Mouse (Mus musculus) bone marrow, adult 2 months (tissue): ENCODE data around the gene Cenpf. TPM values are rescaled to one million over a fixed set of nuclear protein-coding genes. Genes with fewer than 3 reads are reported as not detected.
"Not testable (repeated sequence)": the region's sequence is repeated elsewhere in the genome, so short reads cannot be mapped to it uniquely, and the experiment has no call there.

Source experiments
- H3K27ac ChIP-seq: fragments of 200-500 bp; 2 replicates; pipeline ENCODE4 v1.5.1; 2012; ENCODE audit warnings: low read depth, mild to moderate bottlenecking, control low read depth, inconsistent platforms, low read length; ENCODE audit not compliant: control insufficient read depth, poor library complexity, insufficient read depth
- H3K4me1 ChIP-seq: fragments of 200-500 bp; 2 replicates; pipeline ENCODE4 v1.6.1; 2011; ENCODE audit warnings: low read length; ENCODE audit not compliant: control insufficient read depth, insufficient read depth
- H3K4me3 ChIP-seq: fragments of 200-500 bp; replicated peaks from 2 replicates; pipeline ENCODE3; 2011; ENCODE audit warnings: mild to moderate bottlenecking, low read depth, low read length, control low read depth; ENCODE audit not compliant: control insufficient read depth
- CTCF ChIP-seq: fragments of 200-500 bp; IDR thresholded peaks from 2 replicates; pipeline ENCODE4 v1.5.1; 2011; ENCODE audit warnings: low read length, control low read depth; ENCODE audit not compliant: control insufficient read depth, insufficient read depth
- POLR2A ChIP-seq: fragments of 200-500 bp; IDR thresholded peaks from 2 replicates; pipeline ENCODE4 v1.6.1; 2011; ENCODE audit warnings: low read depth, mild to moderate bottlenecking, control low read depth, low read length, borderline replicate concordance; ENCODE audit not compliant: control insufficient read depth
- WGBS: fragments of 180-500 bp; shearing (Covaris S2); methylation state at CpG from one replicate; pipeline ENCODE4 v1.1.7; 2018; 5-methylcytosine and 5-hydroxymethylcytosine counted together
- polyA plus RNA-seq: library from polyadenylated mRNA; stranded (reverse); fragments of >200 nt; gene quantifications from 2 replicates; pipeline ENCODE4 v1.2.4, GENCODE M21; 2011; ENCODE audit warnings: low replicate concordance; ENCODE audit not compliant: missing spikeins, insufficient read depth, insufficient read length

The Cenpf gene
- polyA plus RNA-seq, 1 experiment = 28.7 TPM

GRCm38 (mm10) chr1:189703156-189703555 is 15.3 kb upstream of the Cenpf start:
- 38% methylated on average over 7 of the region's 7 CpGs for WGBS

GRCm38 (mm10) chr1:189700990-189701389 is 13.1 kb upstream of the Cenpf start:
- Histone ChIP-seq H3K4me3 (no peak overlapping the region), H3K4me1 (no peaks in the 10 kb centered on the region), H3K27ac (no peak overlapping the region)
- WGBS = under 1% methylated on average over 6 of the region's 6 CpGs
- TF ChIP-seq CTCF (peak; percentile 84), POLR2A (no peak)

More at GRCm38 (mm10) chr1:189703156-189703555, 15.3 kb upstream of the Cenpf start:
- Histone ChIP-seq H3K27ac (no peak overlapping the region), H3K4me3 (no peak overlapping the region), H3K4me1 (no peaks in the 10 kb centered on the region)
- TF ChIP-seq CTCF (peak; percentile 31; the same call in 1 of the 2 replicates), POLR2A (no peak)

DNA sequence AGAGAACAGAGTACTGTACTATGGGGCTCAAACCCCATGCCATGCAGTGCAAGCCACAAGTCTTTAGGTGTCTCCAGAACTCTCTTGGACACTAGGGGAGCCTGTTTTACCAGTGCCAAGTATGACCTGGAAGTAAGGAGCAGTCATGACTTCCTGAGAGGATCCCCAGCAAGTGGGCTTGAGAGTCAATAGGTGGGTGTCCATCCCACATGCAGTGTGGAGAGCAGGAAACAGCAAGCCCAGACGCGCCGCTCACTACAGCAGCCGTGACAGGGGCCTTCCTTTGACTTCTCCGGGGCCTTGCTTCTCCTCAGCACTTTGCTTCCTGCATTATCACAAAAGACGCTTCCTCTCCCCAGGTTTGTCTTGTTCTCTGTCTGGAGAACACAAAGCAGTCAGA is 12.3 kb upstream of the Cenpf start:
- H3K27ac ChIP-seq = no peak overlapping the region
- WGBS = 64% methylated on average over 6 of the region's 6 CpGs
- TF ChIP-seq POLR2A (no peak), CTCF (no peak)
- no peak overlapping the region for H3K4me3 ChIP-seq
- H3K4me1 ChIP-seq = no peaks in the 10 kb centered on the region

DNA sequence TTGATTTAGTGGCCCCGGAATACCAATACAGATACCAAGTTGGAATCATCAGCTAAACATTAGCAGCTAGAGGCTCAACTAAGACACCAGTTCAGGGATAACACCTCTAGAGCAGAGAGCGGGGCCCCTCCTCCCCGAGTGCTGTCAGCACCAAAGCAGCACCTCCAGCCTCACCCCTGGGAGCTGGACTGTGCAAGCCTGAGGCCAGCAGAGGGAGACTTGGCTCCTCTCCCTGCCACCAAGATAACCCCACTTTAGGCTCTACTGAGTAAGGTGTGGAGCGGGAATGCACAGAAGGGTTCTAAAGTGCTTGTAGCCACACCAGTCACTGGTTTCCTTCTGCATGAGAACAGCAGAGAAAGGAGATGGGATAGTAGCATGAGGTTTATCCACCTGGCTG is 10.5 kb upstream of the Cenpf start:
- WGBS = 79% methylated on average over 4 of the region's 4 CpGs
- H3K4me3 ChIP-seq = no peak overlapping the region
- no peak overlapping the region for H3K27ac ChIP-seq
- H3K4me1 ChIP-seq = no peaks in the 10 kb centered on the region; the same call in 1 of the 2 replicates
- no peak for TF ChIP-seq POLR2A
- no peak for TF ChIP-seq CTCF

DNA sequence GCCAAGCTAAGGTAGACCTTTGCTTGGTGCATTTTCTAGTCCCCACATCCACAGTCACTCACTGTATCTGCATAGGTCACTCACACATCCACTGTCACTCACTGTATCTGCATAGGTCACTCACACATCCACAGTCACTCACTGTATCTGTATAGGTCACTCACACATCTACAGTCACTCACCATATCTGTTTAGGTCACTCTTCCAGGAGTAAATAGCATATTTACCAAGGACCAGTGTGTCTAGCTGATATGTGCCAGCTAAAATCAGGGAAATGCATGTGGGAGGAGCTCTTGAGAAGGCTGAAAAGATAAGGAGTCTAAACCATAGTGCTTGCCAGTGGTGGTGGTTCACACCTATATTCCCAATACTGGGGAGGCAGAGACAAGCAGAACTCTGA is 7.4 kb upstream of the Cenpf start:
- TF ChIP-seq CTCF = no peak
- TF ChIP-seq POLR2A = no peak
- H3K4me3 ChIP-seq = no peak overlapping the region
- H3K27ac ChIP-seq = no peak overlapping the region
- H3K4me1 ChIP-seq = no peaks in the 10 kb centered on the region; the same call in 1 of the 2 replicates

DNA sequence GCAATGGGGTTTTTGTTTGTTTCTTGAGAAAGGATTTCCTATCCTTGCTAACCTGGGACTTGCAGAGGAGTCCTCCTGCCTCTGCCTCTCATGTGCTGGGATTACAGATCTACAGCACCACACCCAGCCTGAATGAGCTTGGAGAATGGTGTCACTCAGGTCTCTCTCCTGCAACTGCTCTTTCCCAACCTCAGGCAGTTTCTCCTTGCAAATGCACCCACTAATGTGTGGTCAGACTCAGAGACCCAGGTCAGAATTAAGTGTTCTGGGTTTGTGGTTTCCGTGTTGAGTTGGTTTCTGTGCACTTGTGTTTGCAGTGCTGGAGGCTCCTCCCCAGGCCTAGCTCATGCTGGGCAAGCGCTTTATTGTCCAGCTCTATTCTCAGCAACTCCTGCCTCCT is 6.5 kb upstream of the Cenpf start:
- Histone ChIP-seq H3K4me1 (no peaks in the 10 kb centered on the region; the same call in 1 of the 2 replicates), H3K4me3 (no peak overlapping the region), H3K27ac (no peak overlapping the region)
- WGBS = 46% methylated on average over 2 of the region's 2 CpGs
- TF ChIP-seq POLR2A = no peak
- TF ChIP-seq CTCF = no peak

GRCm38 (mm10) chr1:189692442-189692841 is 4.6 kb upstream of the Cenpf start:
- not testable (repeated sequence) for H3K27ac ChIP-seq, H3K4me3 ChIP-seq, H3K4me1 ChIP-seq
- 65% methylated on average over 3 of the region's 3 CpGs for WGBS

GRCm38 (mm10) chr1:189689050-189689833 is 1.4 kb upstream of the Cenpf start:
- Histone ChIP-seq H3K4me1 (peaks cover 1% of the 10 kb centered on the region; the same call in 1 of the 2 replicates), H3K4me3 (peak overlapping the region; percentile 16), H3K27ac (no peak overlapping the region)
- 43% methylated on average over 4 of the region's 4 CpGs for WGBS
- TF ChIP-seq CTCF (no peak), POLR2A (no peak)

DNA sequence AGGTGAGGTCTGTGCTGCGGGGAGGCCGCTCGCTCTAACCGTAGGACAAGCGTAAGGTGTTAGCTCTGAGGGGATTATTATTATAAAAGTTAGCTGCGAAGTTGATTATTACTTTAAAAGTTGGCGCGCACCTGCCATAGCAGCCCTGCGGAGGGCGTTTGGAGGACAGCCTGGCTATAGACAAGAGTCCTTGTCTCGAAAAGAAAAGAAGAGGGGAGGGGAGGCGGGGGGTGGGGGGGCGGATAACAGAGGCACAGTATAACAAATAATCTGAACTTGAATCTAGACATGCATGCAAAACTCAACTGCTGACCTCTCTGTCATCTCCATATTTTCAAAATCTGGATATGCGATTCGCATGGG is 483 bp upstream of the Cenpf start:
- WGBS = under 1% methylated on average over 15 of the region's 15 CpGs
- H3K27ac ChIP-seq = no peak overlapping the region
- peak overlapping the region; percentile 80 for H3K4me3 ChIP-seq
- H3K4me1 ChIP-seq = peaks cover 1% of the 10 kb centered on the region; the same call in 1 of the 2 replicates
- no peak for TF ChIP-seq POLR2A
